Mouse (Mus musculus): ENCODE data around the gene Rad9b. TPM values are rescaled to one million over a fixed set of nuclear protein-coding genes. Genes with fewer than 3 reads are reported as not detected.

The Rad9b gene
- polyA plus RNA-seq, 1 experiment from 2014 or later: 9.7 TPM

DNA sequence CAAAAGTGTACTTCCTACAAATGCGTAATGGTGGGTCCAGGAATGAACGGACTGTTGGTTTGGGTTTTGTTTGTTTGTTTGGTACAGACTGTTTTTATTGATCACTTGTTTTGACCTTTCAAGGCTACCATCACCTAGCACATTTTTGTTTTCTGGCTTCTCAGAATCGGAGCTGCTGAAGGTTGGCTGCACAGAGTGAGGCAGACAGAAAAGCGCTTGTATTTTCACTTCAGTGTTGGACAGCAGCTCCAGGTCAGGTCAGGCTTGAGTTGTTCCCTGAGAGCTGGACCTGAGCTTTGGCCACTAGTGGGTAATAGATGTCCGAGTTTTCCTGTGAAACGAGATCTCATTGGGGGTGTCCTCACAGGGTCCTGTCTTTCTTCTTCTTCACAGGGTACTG, 60.9 kb downstream of the Rad9b start:
- ATAC-seq (ENCODE audit: low FRiP score) (no peak), DNase-seq (ENCODE audit: low spot score, missing footprints) (no peak)
- Histone ChIP-seq H3K9me3 (ENCODE audit: control insufficient read depth, low read length) (no peaks in the 10 kb centered on the region; the same call in 1 of the 2 replicates), H3K9ac (ENCODE audit: low read length) (no peak overlapping the region), H3K4me1 (ENCODE audit: control insufficient read depth, insufficient read depth, low read length) (peaks cover 19% of the 10 kb centered on the region), H3K27ac (ENCODE audit: low read depth, low read length) (no peak overlapping the region), H3K36me3 (ENCODE audit: control insufficient read depth, insufficient read depth, low read length) (no peaks in the 10 kb centered on the region), H3K4me3 (ENCODE audit: low read depth, low read length) (no peak overlapping the region), H3K27me3 (ENCODE audit: control insufficient read depth, insufficient read depth, low read length) (no peaks in the 10 kb centered on the region), H3K4me2 (no peak overlapping the region)
- WGBS: 81% methylated on average over 6 of the region's 6 CpGs

DNA sequence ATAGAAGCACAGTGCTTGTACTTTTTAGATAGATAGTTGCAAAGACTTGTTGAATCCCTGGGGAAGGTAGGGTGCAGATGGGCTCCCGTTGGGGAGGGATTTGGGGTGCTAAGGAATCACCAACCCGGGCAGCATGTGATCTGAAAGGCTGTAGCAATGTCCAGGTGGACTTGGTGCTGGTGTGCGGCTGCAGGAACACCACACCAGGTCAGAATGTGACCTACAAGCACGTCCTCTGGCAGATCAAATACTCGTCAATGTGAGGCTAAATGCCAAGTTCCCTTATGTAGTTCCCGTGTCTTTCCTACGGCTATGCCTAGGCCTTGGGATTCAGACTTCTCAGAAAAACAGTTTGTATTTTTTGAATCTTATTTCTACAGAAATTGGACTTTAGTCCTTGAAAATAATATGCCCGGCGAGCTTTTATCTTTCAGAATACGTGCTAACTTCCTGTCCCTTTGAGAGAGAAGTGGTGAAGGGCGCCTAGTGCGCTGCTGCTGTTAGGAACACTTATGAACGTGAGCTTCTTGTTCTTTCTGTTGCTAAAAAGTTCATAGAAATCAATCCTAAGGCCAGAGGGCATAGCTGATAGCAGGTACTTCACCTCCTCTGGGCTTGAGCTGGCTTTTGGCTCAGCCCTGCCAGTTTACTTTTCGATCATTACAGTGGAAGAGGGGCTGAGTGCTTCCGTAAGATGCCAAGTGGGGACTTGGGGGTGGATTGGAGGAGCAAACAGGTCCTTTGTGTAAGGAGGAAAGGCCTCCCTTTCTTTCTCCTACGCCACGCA, 62.3 kb downstream of the Rad9b start:
- Histone ChIP-seq H3K4me2 (no peak overlapping the region), H3K4me1 (ENCODE audit: control insufficient read depth, insufficient read depth, low read length) (peaks cover 19% of the 10 kb centered on the region), H3K9ac (ENCODE audit: low read length) (no peak overlapping the region), H3K4me3 (ENCODE audit: low read depth, low read length) (no peak overlapping the region), H3K9me3 (ENCODE audit: control insufficient read depth, low read length) (no peaks in the 10 kb centered on the region; the same call in 1 of the 2 replicates), H3K36me3 (ENCODE audit: control insufficient read depth, insufficient read depth, low read length) (no peaks in the 10 kb centered on the region), H3K27me3 (ENCODE audit: control insufficient read depth, insufficient read depth, low read length) (no peaks in the 10 kb centered on the region), H3K27ac (ENCODE audit: low read depth, low read length) (no peak overlapping the region)
- WGBS: 83% methylated on average over 17 of the region's 17 CpGs
- ATAC-seq (ENCODE audit: low FRiP score) (no peak), DNase-seq (ENCODE audit: low spot score, missing footprints) (no peak)

DNA sequence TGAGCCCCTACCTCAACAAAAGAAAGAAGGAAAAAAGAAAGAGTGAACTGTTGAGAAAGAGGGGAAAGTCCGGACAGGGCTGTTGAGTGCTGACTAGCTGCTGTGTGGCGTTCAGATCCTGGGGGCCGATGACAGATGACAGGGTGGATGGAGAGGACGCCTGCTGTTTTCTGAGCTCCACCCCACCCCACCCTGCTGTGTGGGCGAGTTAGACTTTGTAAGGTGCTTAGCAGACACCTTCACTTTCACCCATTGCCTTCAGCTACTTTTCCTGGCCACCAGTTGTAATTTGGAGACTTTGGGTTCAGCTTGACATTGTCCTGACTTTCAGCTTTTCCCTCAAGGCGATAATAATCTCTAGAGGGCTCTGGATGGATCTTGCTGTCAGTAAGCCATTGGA, 62.9 kb downstream of the Rad9b start:
- ATAC-seq (ENCODE audit: low FRiP score) (no peak), DNase-seq (ENCODE audit: low spot score, missing footprints) (no peak)
- H3K27me3 ChIP-seq (ENCODE audit: control insufficient read depth, insufficient read depth, low read length): no peaks in the 10 kb centered on the region
- H3K9ac ChIP-seq (ENCODE audit: low read length): no peak overlapping the region
- H3K4me3 ChIP-seq (ENCODE audit: low read depth, low read length): no peak overlapping the region
- no peak overlapping the region for H3K4me2 ChIP-seq
- no peaks in the 10 kb centered on the region; the same call in 1 of the 2 replicates for H3K9me3 ChIP-seq (ENCODE audit: control insufficient read depth, low read length)
- no peaks in the 10 kb centered on the region for H3K36me3 ChIP-seq (ENCODE audit: control insufficient read depth, insufficient read depth, low read length)
- H3K27ac ChIP-seq (ENCODE audit: low read depth, low read length): no peak overlapping the region
- H3K4me1 ChIP-seq (ENCODE audit: control insufficient read depth, insufficient read depth, low read length): peaks cover 21% of the 10 kb centered on the region
- WGBS: 71% methylated on average over 6 of the region's 6 CpGs

DNA sequence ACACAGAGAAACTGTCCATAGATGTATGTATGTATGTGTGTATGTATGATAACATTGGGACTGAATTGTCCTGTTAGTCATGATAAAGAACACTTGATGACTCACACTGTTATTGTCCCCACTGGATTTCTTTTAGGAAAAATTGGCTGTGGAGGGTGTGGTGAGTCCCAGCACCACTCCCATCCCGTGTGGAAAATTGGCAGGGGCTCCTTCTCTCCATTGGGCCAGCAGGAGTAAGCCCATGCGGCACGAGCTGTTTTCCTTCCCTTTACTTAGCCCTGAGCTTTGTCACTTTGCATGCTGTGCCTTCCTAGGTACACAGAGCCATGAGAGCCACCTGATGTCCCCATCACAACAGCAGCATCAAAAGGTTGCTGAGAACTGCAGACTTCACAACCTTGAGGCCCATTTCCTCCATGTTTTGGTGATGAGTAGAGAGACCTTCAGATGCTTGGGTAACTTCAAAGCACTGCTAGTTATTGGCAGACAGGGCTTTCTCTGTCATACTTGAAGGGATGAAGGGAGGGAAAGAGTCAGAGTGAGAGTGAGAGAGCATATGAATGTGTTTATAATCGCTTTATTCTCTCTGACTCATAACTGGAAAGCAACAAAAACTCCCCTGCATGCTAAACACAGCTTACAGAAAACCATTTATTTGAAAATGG, 65.8 kb downstream of the Rad9b start:
- Histone ChIP-seq H3K27ac (ENCODE audit: low read depth, low read length) (no peak overlapping the region), H3K27me3 (ENCODE audit: control insufficient read depth, insufficient read depth, low read length) (no peaks in the 10 kb centered on the region), H3K4me1 (ENCODE audit: control insufficient read depth, insufficient read depth, low read length) (peaks cover 15% of the 10 kb centered on the region), H3K4me2 (no peak overlapping the region), H3K4me3 (ENCODE audit: low read depth, low read length) (no peak overlapping the region), H3K36me3 (ENCODE audit: control insufficient read depth, insufficient read depth, low read length) (no peaks in the 10 kb centered on the region), H3K9ac (ENCODE audit: low read length) (no peak overlapping the region), H3K9me3 (ENCODE audit: control insufficient read depth, low read length) (no peaks in the 10 kb centered on the region; the same call in 1 of the 2 replicates)
- WGBS: 91% methylated on average over 4 of the region's 4 CpGs
- ATAC-seq (ENCODE audit: low FRiP score) (no peak), DNase-seq (ENCODE audit: low spot score, missing footprints) (no peak)

DNA sequence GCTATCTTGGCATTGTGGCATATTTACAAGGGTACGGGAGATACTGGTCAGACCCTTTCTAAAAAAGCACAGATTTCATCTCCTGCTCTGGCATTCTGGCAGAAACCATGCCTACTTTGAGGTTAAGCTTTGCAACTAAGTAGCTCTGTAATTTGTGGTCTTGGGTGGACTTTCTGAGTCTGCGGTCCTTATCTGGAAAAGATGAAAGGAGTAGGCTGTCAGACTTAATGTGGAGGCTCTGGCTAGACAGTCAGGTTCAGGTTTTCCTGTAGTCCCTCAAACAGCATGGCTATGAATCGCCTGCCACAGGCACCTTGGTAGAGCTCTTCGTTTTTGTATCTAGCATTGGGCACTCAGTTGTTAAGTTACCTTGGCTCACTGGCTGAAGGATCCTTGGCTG, 67.0 kb downstream of the Rad9b start:
- H3K4me1 ChIP-seq (ENCODE audit: control insufficient read depth, insufficient read depth, low read length): peaks cover 15% of the 10 kb centered on the region
- no peak overlapping the region for H3K9ac ChIP-seq (ENCODE audit: low read length)
- no peak for DNase-seq (ENCODE audit: low spot score, missing footprints)
- no peak for ATAC-seq (ENCODE audit: low FRiP score)
- no peak overlapping the region for H3K4me2 ChIP-seq
- H3K9me3 ChIP-seq (ENCODE audit: control insufficient read depth, low read length): no peaks in the 10 kb centered on the region; the same call in 1 of the 2 replicates
- no peaks in the 10 kb centered on the region for H3K36me3 ChIP-seq (ENCODE audit: control insufficient read depth, insufficient read depth, low read length)
- no peaks in the 10 kb centered on the region for H3K27me3 ChIP-seq (ENCODE audit: control insufficient read depth, insufficient read depth, low read length)
- H3K27ac ChIP-seq (ENCODE audit: low read depth, low read length): no peak overlapping the region
- WGBS: 91% methylated on average over 4 of the region's 4 CpGs
- H3K4me3 ChIP-seq (ENCODE audit: low read depth, low read length): no peak overlapping the region

DNA sequence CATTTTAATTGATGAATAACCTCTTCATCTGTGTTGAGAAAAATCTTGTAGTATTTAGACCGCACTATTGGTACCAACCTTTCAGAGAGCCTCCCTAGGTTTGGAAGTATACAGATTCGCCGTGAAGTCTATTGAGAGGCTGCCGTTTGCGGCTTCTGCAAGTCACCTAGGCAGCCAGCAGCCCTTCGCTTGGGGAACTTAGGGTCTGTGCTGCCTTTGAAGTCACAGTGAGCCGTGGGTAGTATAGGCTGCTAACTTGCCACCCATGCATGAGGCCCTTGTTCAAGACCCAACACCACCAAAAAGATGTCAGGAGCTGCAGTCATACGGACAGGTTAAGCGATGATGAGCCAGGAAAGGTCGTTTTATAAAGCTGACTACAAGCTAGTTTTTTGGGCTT, 67.8 kb downstream of the Rad9b start:
- H3K4me2 ChIP-seq: peak overlapping the region; percentile 11; the same call in 1 of the 2 replicates
- no peak for DNase-seq (ENCODE audit: low spot score, missing footprints)
- no peak overlapping the region for H3K4me3 ChIP-seq (ENCODE audit: low read depth, low read length)
- no peaks in the 10 kb centered on the region for H3K27me3 ChIP-seq (ENCODE audit: control insufficient read depth, insufficient read depth, low read length)
- H3K4me1 ChIP-seq (ENCODE audit: control insufficient read depth, insufficient read depth, low read length): peaks cover 15% of the 10 kb centered on the region
- no peaks in the 10 kb centered on the region; the same call in 1 of the 2 replicates for H3K9me3 ChIP-seq (ENCODE audit: control insufficient read depth, low read length)
- no peak overlapping the region for H3K9ac ChIP-seq (ENCODE audit: low read length)
- no peak overlapping the region for H3K27ac ChIP-seq (ENCODE audit: low read depth, low read length)
- no peak for ATAC-seq (ENCODE audit: low FRiP score)
- no peaks in the 10 kb centered on the region for H3K36me3 ChIP-seq (ENCODE audit: control insufficient read depth, insufficient read depth, low read length)
- WGBS: 86% methylated on average over 10 of the region's 10 CpGs

DNA sequence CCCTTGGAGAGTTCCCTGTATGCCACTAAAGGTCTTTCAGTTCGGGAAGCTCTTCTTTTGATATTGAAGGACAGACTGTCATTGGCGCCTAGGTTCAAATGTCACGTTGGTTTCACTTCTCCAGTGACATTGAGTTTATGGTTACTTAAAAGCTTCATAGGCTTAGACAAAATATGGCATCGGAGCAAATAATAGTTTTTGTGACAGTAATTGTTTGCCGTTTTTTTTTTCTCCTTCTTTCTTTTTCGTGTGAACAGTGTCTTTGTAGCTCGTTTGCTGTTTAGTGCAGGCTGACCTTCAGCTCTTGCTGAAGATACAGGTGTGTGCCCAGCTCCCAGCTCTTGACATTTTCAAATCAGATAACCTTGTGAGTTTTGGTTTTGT, 68.3 kb downstream of the Rad9b start:
- Histone ChIP-seq H3K27me3 (ENCODE audit: control insufficient read depth, insufficient read depth, low read length) (no peaks in the 10 kb centered on the region), H3K4me1 (ENCODE audit: control insufficient read depth, insufficient read depth, low read length) (peaks cover 15% of the 10 kb centered on the region), H3K9ac (ENCODE audit: low read length) (no peak overlapping the region), H3K36me3 (ENCODE audit: control insufficient read depth, insufficient read depth, low read length) (no peaks in the 10 kb centered on the region), H3K4me3 (ENCODE audit: low read depth, low read length) (peak overlapping the region; percentile 99), H3K9me3 (ENCODE audit: control insufficient read depth, low read length) (no peaks in the 10 kb centered on the region; the same call in 1 of the 2 replicates), H3K27ac (ENCODE audit: low read depth, low read length) (no peak overlapping the region), H3K4me2 (peak overlapping the region; percentile 98)
- DNase-seq (ENCODE audit: low spot score, missing footprints): no peak
- no peak for ATAC-seq (ENCODE audit: low FRiP score)
- WGBS: 65% methylated on average over 7 of the region's 7 CpGs

DNA sequence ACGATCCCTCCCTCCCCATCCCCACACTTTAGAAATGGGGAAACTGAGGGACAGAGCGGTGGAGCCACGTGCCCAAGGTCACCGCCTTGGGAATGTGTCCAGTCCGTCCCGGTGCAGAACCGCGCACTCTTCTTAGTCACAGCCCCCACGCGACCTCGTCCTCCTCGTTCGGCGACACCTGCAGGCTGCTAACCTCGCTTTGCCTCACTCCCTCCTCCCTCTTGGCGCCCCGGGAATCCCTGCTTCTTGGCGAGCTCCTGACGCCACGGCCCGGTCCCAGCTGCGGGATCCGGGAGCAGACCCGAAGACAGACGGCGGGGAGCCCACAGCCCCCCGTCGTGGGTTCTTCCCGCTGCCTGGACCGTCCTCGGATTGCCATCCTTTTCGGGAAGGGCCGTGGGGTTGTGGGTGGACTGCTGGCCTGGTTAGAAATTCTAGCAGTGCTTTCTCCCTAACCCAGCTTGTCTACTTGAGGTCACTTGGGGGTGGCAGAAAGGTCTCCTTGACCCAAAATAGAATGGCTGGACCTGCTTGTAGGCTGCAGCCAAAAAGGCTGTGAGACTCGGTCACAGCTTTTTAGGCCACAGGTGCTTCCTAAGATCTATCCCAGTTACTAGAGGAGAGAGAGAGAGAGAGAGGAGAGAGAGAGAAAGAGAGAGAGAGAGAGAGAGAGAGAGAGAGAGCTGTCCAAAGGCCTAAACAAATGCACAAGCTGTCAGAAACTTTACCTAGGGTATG, 68.8 kb downstream of the Rad9b start:
- DNase-seq (ENCODE audit: low spot score, missing footprints): no peak

More for the DNA sequence above, 68.8 kb downstream of the Rad9b start:
- peak overlapping the region; percentile 99 for H3K4me3 ChIP-seq (ENCODE audit: low read depth, low read length)
- peak; percentile 60 for ATAC-seq (ENCODE audit: low FRiP score)
- 1% methylated on average over 34 of the region's 34 CpGs for WGBS
- no peak overlapping the region for H3K27ac ChIP-seq (ENCODE audit: low read depth, low read length)
- peaks cover 15% of the 10 kb centered on the region for H3K4me1 ChIP-seq (ENCODE audit: control insufficient read depth, insufficient read depth, low read length)
- no peaks in the 10 kb centered on the region; the same call in 1 of the 2 replicates for H3K9me3 ChIP-seq (ENCODE audit: control insufficient read depth, low read length)
- no peaks in the 10 kb centered on the region for H3K27me3 ChIP-seq (ENCODE audit: control insufficient read depth, insufficient read depth, low read length)
- peak overlapping the region; percentile 98 for H3K4me2 ChIP-seq
- H3K36me3 ChIP-seq (ENCODE audit: control insufficient read depth, insufficient read depth, low read length): no peaks in the 10 kb centered on the region
- peak overlapping the region; percentile 88 for H3K9ac ChIP-seq (ENCODE audit: low read length)
